Mouse (Mus musculus) hindlimb bud, embryonic 11.5 days (tissue): ENCODE data around the gene Ola1.
A peak's percentile ranks its signal among the peaks of the same experiment; 100 is the strongest.

Experiments used
- DNase-seq: peaks from one replicate; pipeline ENCODE4 v3.0.0-alpha.2; 2012; ENCODE audit warnings: low read depth, low spot score; ENCODE audit errors: extremely low spot score

The Ola1 gene

DNA sequence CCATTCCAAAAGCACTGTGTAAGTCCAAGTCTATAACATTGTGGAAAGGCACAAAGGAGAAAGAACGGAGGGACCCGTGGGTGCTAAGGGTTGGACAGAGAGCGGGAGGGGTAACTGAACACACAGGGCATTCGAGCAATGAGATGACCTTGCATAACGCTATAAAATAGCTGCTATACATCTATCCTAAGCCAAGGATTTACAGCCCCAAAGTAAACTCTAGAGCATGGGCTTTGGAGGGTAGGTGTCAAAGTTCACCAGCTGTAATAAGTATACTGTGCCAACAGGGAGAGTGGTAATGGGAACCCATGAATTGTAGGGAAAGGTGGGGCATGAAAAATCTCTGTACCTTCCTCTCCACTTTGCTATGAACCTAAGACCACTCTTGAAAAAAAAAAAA is at the start of gene Ola1:
Ola1 (minus strand) TSS at position 12 of the 400 bp plus-strand sequence.
- DNase-seq = no peak

DNA sequence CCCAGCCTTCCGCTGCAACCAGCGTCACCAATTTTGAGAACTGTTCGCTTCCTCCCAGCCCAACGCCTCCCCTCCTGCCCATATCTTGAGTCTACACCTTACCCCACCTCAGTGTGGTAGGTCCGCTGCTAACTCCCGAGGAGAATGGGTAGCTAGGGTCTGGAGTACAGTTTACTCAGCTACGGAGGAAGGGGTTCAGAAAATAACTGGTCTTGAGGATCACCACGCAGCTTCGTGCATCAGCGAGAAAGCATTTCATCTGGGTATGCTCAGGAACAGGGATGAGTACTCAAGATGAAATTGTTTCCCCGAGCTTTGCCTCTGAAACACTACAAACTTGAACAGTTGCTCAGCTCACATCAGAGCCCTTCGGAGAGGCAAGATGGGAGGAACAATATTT is 49.6 kb upstream of the Ola1 start:
- no peak for DNase-seq

DNA sequence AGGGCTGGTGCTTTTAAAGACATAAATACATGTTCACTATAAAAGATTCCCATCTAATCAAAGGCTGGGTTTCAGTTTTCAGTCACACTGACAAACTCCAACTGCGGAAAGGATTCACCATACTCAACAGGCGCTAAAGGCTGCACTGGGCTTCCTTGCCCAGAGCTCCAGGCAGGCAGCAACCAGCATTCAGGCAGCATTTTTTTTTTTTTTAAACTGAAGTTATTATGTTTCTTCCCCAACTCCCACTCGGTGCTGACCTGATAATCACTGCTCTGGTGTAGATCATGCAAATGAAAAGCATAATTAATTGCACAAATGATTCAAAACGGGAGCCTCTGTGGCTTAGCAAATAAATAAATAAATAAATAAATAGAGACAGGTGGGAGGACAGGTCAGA is 49.1 kb upstream of the Ola1 start:
- DNase-seq = no peak

DNA sequence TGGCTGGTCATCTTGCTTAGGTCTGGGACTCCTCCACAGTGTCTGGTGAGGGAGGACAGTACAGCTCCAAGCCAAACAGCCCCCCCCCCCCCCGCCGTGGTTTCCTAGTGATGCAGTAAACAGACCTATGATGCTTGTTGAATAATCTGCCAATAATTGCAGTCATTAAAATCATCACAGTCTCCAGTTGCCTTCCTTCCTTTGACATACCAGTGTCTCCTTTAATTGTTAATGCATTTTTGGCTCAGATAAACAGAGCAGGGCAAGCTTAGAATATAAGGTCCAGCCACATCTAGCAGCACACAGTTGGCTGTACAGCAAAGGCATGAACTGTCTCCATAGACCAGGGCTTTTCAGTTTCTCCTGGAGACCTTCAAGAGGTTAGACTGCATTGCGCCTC is 48.5 kb upstream of the Ola1 start:
- DNase-seq = no peak

DNA sequence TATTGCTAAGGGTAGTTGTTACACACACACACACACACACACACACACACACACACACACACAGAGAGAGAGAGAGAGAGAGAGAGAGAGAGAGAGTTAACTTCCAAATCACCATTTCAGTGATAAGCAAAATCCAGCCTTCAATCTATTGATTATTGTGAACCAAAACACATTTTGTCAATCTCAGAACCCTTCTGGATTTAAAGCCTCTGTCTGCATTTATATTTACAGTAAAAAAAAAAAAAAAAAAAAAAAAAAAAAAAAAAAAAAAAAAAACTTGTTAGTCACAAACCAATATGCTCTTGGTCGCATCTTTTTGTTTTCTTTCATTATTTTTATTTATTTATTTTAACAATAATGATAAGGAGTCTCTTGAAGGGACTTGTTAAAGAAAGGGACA is 47.9 kb upstream of the Ola1 start:
- DNase-seq = no peak

DNA sequence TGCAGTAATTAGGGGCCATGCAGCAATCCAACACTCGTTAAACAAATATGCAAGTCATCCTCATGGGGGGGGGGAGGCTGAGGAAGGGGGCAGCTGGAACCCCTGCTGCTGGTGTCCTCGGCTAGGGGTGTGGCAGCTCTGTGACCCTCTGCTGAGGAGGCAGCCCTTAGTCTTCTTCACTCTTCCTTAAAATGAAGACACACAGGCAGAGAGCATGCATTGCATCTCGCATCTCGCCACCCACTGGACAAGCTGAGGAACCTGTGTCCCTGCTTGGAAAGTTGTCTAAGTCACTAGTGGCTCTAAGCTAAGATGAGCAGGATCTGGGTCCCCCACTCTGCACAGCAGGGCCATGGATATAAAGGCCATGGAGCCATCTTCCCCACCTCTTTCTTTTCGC is 47.3 kb upstream of the Ola1 start:
- no peak for DNase-seq

DNA sequence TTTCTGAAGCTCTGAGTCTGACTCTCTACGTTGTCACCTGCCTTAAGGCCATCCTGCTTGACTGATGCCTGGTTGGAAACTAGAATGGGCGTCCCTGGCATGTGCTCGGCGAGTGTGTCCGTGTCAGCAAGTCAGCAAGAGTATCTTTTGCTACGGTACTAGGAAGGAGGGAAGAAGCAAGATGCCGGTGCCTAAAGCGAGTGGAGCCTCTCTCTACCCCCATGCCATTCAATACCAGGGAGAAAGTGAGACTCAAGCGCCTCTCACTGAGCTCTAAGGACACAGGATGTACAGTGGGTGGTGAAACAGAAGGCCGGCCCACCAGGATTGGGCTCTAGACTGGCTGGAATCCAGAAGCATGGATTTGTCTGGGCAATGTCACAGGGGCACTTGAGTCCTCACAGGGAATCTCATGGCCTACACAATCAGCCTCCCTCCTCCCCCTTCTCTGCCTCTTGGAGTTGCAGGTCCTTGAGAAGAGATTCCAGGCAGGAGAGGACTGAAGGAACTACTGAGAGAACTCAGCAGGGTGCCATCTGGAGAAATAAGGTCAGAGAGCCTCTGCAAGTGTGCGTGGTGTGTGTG is 46.0 kb upstream of the Ola1 start:
- DNase-seq = no peak

DNA sequence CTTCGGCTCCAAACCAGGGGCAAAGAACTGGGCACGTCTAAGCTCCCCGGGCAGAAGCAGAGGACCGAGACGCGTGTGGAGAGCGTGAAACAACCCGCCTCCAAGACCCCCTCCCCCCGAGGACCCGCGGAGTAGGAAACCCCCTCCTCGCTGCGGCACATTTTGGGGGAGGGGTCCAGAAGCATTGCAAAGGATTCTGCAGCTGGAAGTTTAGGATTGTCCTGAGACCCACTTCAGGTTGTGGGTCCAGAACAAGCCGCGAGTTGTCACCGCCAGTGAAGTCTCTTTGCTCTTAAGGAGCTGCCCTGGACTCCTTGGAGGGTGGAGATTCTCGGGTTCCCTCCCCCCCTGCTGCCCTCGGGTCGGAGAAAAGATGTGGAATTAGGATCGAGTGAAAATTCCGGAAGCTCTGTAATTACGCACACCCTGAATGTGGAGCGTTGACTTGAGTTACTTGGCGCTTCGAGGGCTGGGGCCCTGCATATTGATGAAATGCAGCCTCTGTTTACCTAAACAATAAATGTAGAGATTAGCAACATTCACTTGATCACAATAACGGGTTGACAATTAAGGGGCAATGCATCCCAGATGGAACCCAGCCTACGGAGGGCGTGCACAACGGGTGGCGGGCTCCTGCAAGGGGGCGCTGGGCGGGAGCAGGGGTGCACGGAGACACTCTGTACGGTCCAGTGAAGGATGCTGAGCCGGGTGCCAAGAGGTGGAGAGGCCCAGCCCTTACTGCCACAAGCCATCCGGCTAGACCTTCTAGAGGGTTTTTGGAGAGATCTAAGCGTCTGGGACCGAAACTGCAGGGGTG is 45.3 kb upstream of the Ola1 start:
- DNase-seq = no peak

DNA sequence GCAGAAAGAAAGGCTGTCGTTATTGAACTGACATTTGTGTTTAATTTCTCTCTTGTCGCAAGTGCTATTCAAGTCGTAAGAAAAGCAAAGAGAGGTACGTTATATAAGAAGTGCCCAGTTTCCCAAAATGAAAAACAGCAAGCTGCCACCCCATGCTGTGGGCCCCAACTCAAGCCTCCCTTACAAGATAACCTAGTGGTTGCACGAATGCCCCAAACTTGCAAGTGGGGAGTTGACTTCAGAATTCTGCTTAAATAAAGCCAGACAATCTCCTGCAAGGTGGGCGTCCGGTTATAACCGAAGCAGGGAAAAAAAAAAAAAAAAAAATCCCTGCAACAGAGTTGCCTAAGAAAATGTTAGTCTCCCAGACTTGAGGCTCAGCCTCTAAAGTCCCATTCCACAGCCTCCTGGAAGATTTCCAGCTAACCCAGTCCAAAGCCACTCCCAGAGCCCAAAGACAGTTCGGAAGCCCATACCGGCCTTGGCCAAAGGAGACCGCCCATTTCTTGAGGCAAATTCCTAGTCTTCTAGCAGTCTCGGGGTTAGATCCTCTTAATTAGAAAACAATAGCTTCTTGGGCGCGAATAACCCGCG is 44.5 kb upstream of the Ola1 start:
- no peak for DNase-seq

DNA sequence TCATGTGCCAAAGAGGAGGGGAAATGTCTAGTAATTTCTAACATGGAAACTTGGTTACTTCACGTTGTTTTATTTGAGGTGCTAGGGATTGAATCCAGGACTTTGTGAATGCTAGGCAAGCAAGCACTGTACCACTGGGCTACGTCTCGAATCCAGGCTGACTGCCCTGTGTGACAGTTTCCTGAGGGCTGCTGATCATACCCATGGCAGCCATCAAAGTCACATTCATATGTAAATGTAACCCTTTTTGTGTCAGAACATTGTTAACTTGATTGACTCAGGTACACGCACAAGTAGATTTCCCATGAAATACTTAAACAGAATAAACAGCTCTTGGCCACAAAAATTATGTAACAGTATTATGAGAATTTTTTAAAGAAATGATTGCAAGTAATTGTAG is 30.0 kb upstream of the Ola1 start:
- no peak for DNase-seq

DNA sequence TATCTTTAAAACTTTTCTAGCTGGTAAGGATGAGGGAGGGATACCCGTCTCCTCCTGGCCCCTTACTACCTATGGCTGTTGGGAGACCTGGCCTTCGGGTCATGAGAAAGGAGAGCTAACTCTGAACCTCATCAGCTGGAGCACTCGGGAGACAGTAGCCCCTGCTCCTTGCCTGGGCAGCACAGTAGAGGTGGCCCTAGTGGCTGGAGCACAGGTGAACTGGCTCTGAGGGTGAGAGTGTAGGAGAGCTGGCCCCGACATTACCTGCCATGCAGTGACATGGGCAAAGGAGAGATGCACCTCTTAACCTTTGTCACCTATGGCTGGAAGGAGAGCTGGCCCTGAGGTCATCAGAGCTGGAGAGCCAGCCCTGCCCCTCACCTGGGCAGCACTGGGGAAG is 22.6 kb upstream of the Ola1 start:
- no peak for DNase-seq

DNA sequence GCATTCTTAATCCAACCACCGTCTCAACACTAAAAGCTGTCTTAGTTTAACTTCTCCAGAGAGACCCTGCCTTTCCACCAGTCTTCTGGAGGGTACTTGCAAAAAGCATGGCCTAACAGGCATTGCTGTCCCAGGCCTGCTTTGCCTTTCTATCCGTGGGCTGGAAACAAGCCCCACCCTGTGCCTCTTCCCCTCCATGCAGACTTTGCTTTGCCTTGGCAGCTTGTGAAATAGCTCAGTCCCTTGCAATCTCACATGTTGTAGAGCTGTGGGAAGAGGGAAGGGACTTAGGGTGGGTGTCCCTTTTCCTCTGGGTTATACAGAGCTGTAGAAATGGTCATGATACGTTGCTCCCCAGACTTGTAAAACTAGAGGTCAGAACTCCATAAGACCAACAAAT is 12.4 kb upstream of the Ola1 start:
- DNase-seq = no peak

DNA sequence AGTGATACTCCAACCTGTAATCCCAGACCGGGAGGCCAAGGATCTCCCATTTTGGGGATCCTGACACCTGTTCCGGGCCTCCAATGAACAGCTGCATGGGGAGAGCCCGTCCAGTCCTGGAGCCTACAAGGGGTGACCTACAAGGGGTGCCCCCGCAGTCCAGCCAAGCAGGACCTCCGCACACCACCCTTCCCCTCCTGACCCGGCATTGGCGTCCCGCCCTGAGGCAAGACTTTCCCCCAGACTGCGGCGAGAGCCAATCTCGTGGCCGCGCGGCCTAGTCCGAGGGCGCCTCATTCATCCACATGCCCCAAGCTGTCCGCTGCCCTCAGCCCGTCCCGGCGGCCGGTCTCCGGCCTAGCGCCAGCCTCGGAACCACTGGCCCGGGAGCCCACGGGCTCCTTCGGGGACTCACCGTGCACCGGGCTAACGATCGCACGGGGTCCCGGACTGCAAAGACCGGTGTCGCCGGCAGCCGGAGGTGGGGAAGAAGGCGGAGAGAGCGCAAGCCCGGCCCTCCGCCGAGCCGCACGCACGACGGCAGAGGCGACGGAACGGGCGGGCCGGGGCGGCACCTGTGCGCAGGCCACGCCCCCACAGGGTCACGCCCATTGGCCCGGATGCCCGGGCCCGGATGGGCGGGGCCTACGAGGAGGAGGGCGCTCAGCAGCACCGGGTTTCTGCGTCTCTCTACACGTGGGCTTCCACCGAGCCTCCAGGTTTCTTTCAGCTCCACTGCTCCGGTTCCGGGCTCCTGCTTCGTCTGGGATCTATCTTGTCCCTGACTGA is 4.7 kb downstream of the Ola1 start:
- DNase-seq = peak; percentile 50

DNA sequence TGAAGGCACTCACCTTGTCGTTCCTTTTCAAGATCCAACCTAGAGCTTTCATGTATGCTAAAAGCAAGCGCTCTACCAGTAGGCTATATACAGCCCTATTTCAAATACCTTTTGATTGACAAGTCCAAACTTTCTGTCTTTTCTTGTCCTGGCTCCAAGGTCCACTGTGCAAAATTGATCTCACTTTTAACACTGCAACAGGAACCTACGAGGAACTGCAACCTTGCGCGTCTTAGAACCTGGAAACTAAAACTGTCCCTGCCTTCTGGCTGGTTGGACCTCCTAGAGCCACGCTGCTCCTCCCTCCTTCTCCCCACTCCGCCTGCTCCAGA is 5.2 kb downstream of the Ola1 start:
- DNase-seq = no peak

DNA sequence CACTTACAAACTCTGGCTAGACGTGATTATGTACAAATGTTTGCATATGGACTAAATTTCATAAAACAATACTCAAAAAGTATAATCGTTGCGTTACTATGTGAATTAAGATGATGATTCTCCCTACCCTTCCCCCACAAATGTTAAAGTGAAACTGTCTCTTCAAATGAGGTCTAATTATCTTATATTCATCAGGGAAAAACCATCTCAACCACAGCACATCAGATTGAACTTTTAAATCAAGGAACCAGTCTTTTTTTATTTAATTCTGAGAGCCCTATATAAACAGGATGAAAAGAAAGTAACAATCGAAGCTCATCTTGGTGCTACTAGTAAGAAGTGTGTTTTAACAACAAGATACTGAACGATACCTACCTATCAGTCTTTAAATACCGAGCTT is 14.4 kb downstream of the Ola1 start:
- no peak for DNase-seq

DNA sequence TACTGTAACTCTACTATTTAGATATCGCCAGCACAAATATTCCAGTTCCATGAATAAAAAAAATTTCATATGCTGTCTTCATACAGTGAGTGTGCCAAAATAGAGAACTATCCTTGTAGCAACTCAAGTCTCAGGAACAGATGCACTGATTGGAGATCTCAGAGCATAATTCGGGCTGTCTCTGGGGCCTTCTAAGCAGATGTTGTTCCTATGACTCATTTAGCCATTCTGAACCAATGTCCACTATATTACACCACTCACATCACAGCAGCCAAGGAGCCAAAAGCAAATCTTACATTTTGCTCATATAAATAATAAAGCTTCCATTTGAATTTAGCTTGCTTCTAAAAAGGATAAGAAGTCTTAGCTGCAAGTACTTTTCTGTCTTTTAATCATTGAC is 30.2 kb downstream of the Ola1 start:
- DNase-seq = no peak

DNA sequence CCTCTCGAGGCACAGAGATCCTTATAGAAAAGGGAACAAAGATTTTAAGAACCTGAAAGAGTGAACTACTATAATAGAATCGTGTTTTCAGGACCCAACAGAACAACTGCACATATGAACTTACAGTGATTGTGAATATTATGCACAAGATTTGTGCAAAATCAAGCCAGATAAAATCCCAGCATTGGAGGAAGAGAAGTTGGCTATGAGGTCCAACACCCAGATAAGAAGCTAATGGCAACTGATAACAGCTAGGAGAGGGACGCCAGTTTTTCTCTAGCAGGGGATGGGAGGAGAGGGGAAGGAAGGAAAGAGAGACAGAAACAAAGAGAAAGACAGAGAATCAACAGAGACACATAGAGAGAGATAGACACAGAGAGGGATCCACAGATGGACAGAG is 33.5 kb downstream of the Ola1 start:
- no peak for DNase-seq

DNA sequence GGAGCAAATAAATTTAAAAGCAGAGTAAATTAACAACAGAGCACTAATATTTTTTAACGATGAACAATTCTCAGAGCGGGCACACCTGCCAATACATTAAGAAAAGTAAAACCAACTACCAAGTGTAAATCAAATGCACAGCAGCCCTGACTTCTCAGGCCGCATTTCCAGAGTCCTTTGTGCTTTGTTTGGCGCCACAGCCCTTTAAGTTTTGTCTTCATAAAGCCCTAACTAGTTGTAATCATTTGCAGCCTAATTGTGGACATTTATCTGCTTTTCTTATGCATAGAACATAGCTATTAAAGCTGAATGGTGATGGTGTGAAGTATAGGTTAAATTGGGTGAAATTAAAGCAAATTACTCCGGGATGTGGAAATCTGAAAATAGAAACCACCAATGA is 49.2 kb downstream of the Ola1 start:
- DNase-seq = no peak

DNA sequence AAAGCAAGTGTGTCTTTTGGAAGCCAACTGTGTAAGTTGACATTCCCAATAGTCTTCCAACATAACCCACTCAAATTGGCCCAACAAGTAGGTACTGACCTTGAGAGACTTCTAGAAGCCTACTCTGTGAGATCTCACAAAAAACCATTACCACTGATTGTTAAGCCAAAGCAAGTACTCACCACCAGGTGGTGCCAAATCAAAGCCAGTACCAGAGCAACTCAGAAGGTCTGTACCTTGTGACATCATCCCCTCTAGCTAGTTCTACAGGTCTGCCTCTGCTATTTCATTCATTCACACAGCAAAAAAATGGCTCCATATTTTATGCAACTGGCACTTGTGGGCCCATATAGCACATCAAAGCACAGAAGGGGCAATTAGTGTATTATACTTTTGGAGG is 51.6 kb downstream of the Ola1 start:
- no peak for DNase-seq

DNA sequence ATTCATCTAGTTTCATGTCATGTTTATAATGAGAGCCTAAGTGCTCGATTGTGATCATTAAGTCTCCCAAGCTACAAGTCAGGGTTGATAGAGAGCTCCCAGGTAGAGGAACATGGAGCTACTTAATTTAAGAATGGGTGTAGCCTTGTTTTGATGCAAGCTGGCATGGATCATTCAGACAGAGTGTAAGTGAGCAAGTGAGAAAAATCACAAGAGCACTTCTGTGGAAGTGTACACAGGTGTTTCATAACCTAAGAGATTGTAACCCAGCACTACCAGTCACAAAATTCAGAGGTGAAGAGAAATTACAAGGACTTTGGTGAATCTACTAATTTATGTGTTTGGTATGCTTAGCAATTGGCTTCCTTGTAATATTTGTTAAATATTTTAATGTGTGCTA is 54.1 kb downstream of the Ola1 start:
- DNase-seq = no peak

DNA sequence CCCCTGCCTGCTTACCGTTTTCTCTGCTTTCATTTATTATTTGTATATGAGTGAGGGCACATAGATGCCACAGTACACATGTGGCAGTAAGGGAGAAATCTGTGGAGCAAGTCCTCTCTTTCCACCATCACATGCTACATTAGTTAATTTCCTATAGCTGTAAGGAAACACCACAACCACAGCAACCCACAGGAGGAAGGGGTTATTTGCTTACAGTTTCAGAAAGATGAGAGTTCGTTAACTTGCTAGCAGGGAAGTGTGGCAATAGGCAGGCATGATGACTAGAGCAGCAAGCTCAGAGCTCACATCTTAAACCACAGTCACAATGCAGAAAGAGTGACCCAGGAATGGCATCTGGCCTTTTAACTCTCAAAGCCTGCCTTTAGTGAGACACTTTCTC is 58.0 kb downstream of the Ola1 start:
- no peak for DNase-seq

DNA sequence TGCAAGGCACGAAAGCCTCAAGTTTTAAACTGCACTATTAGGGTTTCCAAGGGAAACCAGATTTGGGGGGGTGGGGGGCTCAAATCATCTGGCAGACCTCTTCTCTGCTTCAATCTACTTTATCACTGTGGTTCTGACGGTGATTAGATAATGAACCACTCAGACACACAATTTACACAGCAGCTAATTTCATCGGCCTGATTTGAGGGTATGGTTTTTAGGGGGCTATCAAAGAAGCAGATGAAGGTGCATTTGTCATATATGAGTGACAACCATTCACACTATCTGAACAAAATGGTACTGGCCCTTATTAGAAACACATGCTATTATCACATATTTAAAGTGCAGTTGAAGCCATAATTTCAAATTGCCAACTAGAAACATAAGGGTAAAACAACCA is 61.5 kb downstream of the Ola1 start:
- DNase-seq = no peak
